Mouse (Mus musculus): ENCODE measurements at regions not wholly inside any gene's neighbourhood (a gene's known extent, or its start where the extent isn't known, plus 50 kb on each side); places are given as distances from the start of the nearest gene placed in this dataset.
"Not testable (repeated sequence)": the region's sequence is repeated elsewhere in the genome, so short reads cannot be mapped to it uniquely, and the experiment has no call there.

- ATAC-seq (ENCODE audit: insufficient number of reproducible peaks, insufficient read depth, low FRiP score, low TSS enrichment, low read depth): no peak
- peak overlapping the region; percentile 54 for H3K4me3 ChIP-seq
- peak overlapping the region; percentile 75 for H3K9ac ChIP-seq
- H3K4me2 ChIP-seq: peak overlapping the region; percentile 85
- H3K27me3 ChIP-seq: peaks cover 30% of the 10 kb centered on the region; the same call in 1 of the 2 replicates
- H3K36me3 ChIP-seq: no peaks in the 10 kb centered on the region
- 36% methylated on average over 7 of the region's 7 CpGs for WGBS
- H3K9me3 ChIP-seq: no peaks in the 10 kb centered on the region
- H3K27ac ChIP-seq: no peak overlapping the region
- H3K4me1 ChIP-seq: peaks cover 20% of the 10 kb centered on the region
Measured at GRCm38 (mm10) chr12:106311320-106311825, 301.3 kb downstream of the Vrk1 start.

- no peaks in the 10 kb centered on the region for H3K36me3 ChIP-seq
- peaks cover 30% of the 10 kb centered on the region; the same call in 1 of the 2 replicates for H3K27me3 ChIP-seq
- ATAC-seq (ENCODE audit: insufficient number of reproducible peaks, insufficient read depth, low FRiP score, low TSS enrichment, low read depth): no peak
- 58% methylated on average over 17 of the region's 17 CpGs for WGBS
- H3K9me3 ChIP-seq: no peaks in the 10 kb centered on the region
- peaks cover 20% of the 10 kb centered on the region for H3K4me1 ChIP-seq
- no peak overlapping the region for H3K4me3 ChIP-seq
- H3K9ac ChIP-seq: no peak overlapping the region
- H3K27ac ChIP-seq: no peak overlapping the region
- H3K4me2 ChIP-seq: 0 out of 2 replicates have a peak overlapping the region, but pooled peaks have one; percentile 85
Measured at GRCm38 (mm10) chr12:106311831-106312600, 302.0 kb downstream of the Vrk1 start.

GRCm38 (mm10) chr12:106317738-106318137, 307.7 kb downstream of the Vrk1 start:
- H3K27me3 ChIP-seq: peaks cover 3% of the 10 kb centered on the region; the same call in 1 of the 2 replicates
- no peak for ATAC-seq (ENCODE audit: insufficient number of reproducible peaks, insufficient read depth, low FRiP score, low TSS enrichment, low read depth)
- 85% methylated on average over 16 of the region's 16 CpGs for WGBS

GRCm38 (mm10) chr12:106321511-106321910, 311.5 kb downstream of the Vrk1 start:
- WGBS: 67% methylated on average over 7 of the region's 7 CpGs
- H3K4me3 ChIP-seq: no peak overlapping the region
- ATAC-seq (ENCODE audit: insufficient number of reproducible peaks, insufficient read depth, low FRiP score, low TSS enrichment, low read depth): no peak
- no peaks in the 10 kb centered on the region for H3K36me3 ChIP-seq
- no peaks in the 10 kb centered on the region for H3K27me3 ChIP-seq
- no peaks in the 10 kb centered on the region for H3K9me3 ChIP-seq
- H3K4me2 ChIP-seq: no peak overlapping the region
- no peak overlapping the region for H3K27ac ChIP-seq
- no peaks in the 10 kb centered on the region for H3K4me1 ChIP-seq
- no peak overlapping the region for H3K9ac ChIP-seq

More at GRCm38 (mm10) chr12:106317738-106318137, 307.7 kb downstream of the Vrk1 start:
- Histone ChIP-seq H3K4me3 (no peak overlapping the region), H3K9ac (no peak overlapping the region), H3K4me1 (no peaks in the 10 kb centered on the region), H3K9me3 (no peaks in the 10 kb centered on the region), H3K36me3 (no peaks in the 10 kb centered on the region), H3K4me2 (no peak overlapping the region), H3K27ac (no peak overlapping the region)

- Histone ChIP-seq H3K4me2 (no peak overlapping the region), H3K27ac (no peak overlapping the region), H3K4me1 (0 out of 2 replicates have a peak, but pooled peaks cover 2% of the 10 kb centered on the region), H3K4me3 (no peak overlapping the region), H3K9me3 (no peaks in the 10 kb centered on the region), H3K9ac (no peak overlapping the region), H3K36me3 (no peaks in the 10 kb centered on the region), H3K27me3 (no peaks in the 10 kb centered on the region)
- no peak for ATAC-seq (ENCODE audit: insufficient number of reproducible peaks, insufficient read depth, low FRiP score, low TSS enrichment, low read depth)
- 36% methylated on average over 4 of the region's 4 CpGs for WGBS
Measured at GRCm38 (mm10) chr12:106326611-106327010, 316.6 kb downstream of the Vrk1 start.

GRCm38 (mm10) chr12:106327351-106327750, 317.3 kb downstream of the Vrk1 start:
- no peaks in the 10 kb centered on the region for H3K36me3 ChIP-seq
- no peaks in the 10 kb centered on the region for H3K27me3 ChIP-seq
- H3K4me2 ChIP-seq: no peak overlapping the region
- no peak overlapping the region for H3K27ac ChIP-seq
- no peaks in the 10 kb centered on the region for H3K9me3 ChIP-seq
- 0 out of 2 replicates have a peak, but pooled peaks cover 2% of the 10 kb centered on the region for H3K4me1 ChIP-seq
- no peak overlapping the region for H3K4me3 ChIP-seq
- no peak overlapping the region for H3K9ac ChIP-seq
- WGBS: 60% methylated on average over 5 of the region's 5 CpGs
- ATAC-seq (ENCODE audit: insufficient number of reproducible peaks, insufficient read depth, low FRiP score, low TSS enrichment, low read depth): no peak

- ATAC-seq (ENCODE audit: insufficient number of reproducible peaks, insufficient read depth, low FRiP score, low TSS enrichment, low read depth): no peak
- 73% methylated on average over 9 of the region's 9 CpGs for WGBS
- no peak overlapping the region for H3K27ac ChIP-seq
Measured at GRCm38 (mm10) chr12:106357867-106358266, 347.8 kb downstream of the Vrk1 start.

GRCm38 (mm10) chr12:106361646-106362045, 351.6 kb downstream of the Vrk1 start:
- not testable (repeated sequence) for H3K36me3 ChIP-seq; H3K4me1 ChIP-seq; ATAC-seq (ENCODE audit: insufficient number of reproducible peaks, insufficient read depth, low FRiP score, low TSS enrichment, low read depth); H3K9ac ChIP-seq; H3K27ac ChIP-seq; H3K4me3 ChIP-seq; H3K4me2 ChIP-seq; H3K27me3 ChIP-seq; H3K9me3 ChIP-seq
- WGBS: 81% methylated on average over 7 of the region's 7 CpGs

More at GRCm38 (mm10) chr12:106357867-106358266, 347.8 kb downstream of the Vrk1 start:
- no peak overlapping the region for H3K9ac ChIP-seq
- no peaks in the 10 kb centered on the region for H3K27me3 ChIP-seq
- H3K4me2 ChIP-seq: no peak overlapping the region
- H3K9me3 ChIP-seq: no peaks in the 10 kb centered on the region
- H3K36me3 ChIP-seq: no peaks in the 10 kb centered on the region
- H3K4me3 ChIP-seq: no peak overlapping the region
- H3K4me1 ChIP-seq: no peaks in the 10 kb centered on the region

- no peak overlapping the region for H3K4me2 ChIP-seq
- no peaks in the 10 kb centered on the region for H3K36me3 ChIP-seq
- H3K27me3 ChIP-seq: peaks cover 4% of the 10 kb centered on the region; the same call in 1 of the 2 replicates
- no peak overlapping the region for H3K4me3 ChIP-seq
- H3K9ac ChIP-seq: no peak overlapping the region
- no peak for ATAC-seq (ENCODE audit: insufficient number of reproducible peaks, insufficient read depth, low FRiP score, low TSS enrichment, low read depth)
- no peak overlapping the region for H3K27ac ChIP-seq
- H3K4me1 ChIP-seq: peaks cover 7% of the 10 kb centered on the region; the same call in 1 of the 2 replicates
- WGBS: 62% methylated on average over 12 of the region's 12 CpGs
- H3K9me3 ChIP-seq: no peaks in the 10 kb centered on the region
Measured at GRCm38 (mm10) chr12:106374840-106375375, 364.9 kb downstream of the Vrk1 start.

GRCm38 (mm10) chr12:106375886-106376285, 365.9 kb downstream of the Vrk1 start:
- H3K4me3 ChIP-seq: no peak overlapping the region
- no peaks in the 10 kb centered on the region for H3K36me3 ChIP-seq
- H3K4me1 ChIP-seq: peaks cover 7% of the 10 kb centered on the region; the same call in 1 of the 2 replicates
- H3K27ac ChIP-seq: no peak overlapping the region
- H3K4me2 ChIP-seq: no peak overlapping the region
- peaks cover 12% of the 10 kb centered on the region; the same call in 1 of the 2 replicates for H3K27me3 ChIP-seq
- WGBS: 88% methylated on average over 13 of the region's 13 CpGs
- ATAC-seq (ENCODE audit: insufficient number of reproducible peaks, insufficient read depth, low FRiP score, low TSS enrichment, low read depth): no peak
- no peaks in the 10 kb centered on the region for H3K9me3 ChIP-seq
- no peak overlapping the region for H3K9ac ChIP-seq

GRCm38 (mm10) chr12:106376783-106377182, 366.8 kb downstream of the Vrk1 start:
- peaks cover 7% of the 10 kb centered on the region; the same call in 1 of the 2 replicates for H3K4me1 ChIP-seq
- no peak overlapping the region for H3K4me2 ChIP-seq
- H3K9ac ChIP-seq: no peak overlapping the region
- peaks cover 17% of the 10 kb centered on the region; the same call in 1 of the 2 replicates for H3K27me3 ChIP-seq
- H3K27ac ChIP-seq: no peak overlapping the region
- 71% methylated on average over 12 of the region's 12 CpGs for WGBS
- no peaks in the 10 kb centered on the region for H3K9me3 ChIP-seq
- ATAC-seq (ENCODE audit: insufficient number of reproducible peaks, insufficient read depth, low FRiP score, low TSS enrichment, low read depth): no peak
- no peak overlapping the region for H3K4me3 ChIP-seq
- no peaks in the 10 kb centered on the region for H3K36me3 ChIP-seq
